Mouse (Mus musculus) thymus, postnatal 4 days (tissue): ENCODE results near the gene Mpzl1.
"Not testable (repeated sequence)": the region's sequence is repeated elsewhere in the genome, so short reads cannot be mapped to it uniquely, and the experiment has no call there.

Experiments
- DNase-seq: peaks from one replicate; pipeline ENCODE4 v3.0.0; 2021

Mpzl1 gene

DNA sequence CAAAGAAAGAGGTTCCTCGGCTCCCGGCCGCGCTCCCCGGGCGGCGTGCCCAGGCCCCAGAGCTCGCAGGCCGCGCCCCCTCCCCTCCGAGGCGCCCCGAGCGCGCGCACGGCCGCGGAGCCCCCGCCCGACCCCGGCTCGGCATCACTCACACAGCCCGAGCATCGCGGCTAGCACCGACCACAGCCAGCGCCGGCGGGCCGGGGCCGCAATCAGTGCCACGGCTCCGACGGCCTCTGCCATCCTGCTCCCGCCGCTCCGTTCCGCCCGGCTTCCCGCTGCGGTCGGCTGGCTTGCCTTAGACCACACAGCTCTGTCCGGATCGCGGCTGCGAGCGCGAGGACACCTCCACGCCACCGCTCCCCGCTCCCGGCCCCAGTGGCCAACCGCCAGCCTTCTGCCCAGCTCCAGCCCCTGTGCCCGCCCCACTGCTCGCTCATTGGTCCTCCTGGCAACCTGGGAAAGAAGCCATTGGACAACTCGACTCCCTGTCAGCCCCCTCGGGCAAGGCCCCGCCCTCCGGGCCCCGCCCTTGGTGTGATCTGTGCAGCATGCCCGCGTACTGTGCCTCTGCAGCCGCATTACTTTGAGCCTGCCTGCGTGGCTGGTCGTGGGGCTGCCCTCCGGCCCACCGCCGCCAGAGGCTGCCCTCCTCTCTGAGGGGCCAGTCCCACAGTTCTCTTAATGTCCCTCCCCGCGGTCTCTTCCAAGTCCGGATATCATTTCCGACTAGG, at the start of gene Mpzl1:
Gene Mpzl1 (minus strand): TSS at position 388 of the 734 bp plus-strand sequence.
- peak; percentile 96 for DNase-seq

DNA sequence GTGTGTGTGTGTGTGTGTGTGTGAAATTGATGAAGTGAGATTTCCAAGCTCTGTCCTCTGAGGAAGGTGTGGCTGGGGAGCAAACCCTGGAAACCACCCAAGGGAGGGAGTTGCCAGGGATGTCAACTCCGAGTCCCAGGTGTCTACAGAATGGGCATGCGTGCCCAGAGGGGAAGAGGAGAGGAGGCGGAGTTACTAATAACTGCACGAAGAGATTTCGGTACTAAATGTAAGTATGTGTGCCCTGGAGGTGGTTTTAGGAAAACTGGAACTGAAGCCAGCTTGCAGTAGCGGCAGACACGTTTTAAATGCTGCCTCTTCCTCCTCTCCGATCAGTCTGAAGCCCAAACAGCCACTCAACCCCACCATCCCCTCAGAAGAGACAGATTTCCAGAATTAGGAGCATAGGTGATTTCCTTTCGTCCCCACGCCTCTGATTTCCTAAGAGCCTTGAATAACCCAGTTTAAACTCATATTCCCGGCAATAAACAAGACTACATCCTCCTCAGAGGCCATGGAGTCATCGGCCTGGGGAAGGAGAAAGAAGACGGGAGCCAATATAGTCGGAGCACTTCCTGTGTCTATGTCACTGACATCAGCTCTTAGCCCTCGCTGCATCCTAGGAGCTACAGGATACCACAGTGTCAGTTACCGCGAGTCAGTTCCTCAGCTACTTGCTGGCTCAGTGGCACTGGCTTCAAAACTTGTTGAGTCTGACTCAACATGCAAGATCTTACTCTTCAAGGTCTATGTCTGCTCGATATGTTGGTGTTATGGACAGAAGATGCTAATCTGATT, 47.9 kb upstream of the Mpzl1 start:
- DNase-seq = no peak

- no peak for DNase-seq
Measured at GRCm38 (mm10) chr1:165681045-165681794, 46.9 kb upstream of the Mpzl1 start.

DNA sequence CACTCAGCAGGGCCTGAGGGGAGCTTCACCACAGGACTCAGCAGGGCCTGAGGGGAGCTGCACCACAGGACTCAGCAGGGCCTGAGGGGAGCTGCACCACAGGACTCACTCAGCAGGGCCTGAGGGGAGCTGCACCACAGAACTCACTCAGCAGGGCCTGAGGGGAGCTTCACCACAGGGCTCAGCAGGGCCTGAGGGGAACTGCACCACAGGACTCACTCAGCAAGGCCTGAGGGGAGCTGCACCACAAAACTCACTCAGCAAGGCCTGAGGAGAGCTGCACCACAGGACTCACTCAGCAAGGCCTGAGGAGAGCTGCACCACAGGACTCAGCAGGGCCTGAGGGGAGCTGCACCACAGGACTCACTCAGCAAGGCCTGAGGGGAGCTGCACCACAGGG, 45.7 kb upstream of the Mpzl1 start:
- DNase-seq = not testable (repeated sequence)

- DNase-seq = no peak
Measured at GRCm38 (mm10) chr1:165679618-165679997, 45.3 kb upstream of the Mpzl1 start.

DNA sequence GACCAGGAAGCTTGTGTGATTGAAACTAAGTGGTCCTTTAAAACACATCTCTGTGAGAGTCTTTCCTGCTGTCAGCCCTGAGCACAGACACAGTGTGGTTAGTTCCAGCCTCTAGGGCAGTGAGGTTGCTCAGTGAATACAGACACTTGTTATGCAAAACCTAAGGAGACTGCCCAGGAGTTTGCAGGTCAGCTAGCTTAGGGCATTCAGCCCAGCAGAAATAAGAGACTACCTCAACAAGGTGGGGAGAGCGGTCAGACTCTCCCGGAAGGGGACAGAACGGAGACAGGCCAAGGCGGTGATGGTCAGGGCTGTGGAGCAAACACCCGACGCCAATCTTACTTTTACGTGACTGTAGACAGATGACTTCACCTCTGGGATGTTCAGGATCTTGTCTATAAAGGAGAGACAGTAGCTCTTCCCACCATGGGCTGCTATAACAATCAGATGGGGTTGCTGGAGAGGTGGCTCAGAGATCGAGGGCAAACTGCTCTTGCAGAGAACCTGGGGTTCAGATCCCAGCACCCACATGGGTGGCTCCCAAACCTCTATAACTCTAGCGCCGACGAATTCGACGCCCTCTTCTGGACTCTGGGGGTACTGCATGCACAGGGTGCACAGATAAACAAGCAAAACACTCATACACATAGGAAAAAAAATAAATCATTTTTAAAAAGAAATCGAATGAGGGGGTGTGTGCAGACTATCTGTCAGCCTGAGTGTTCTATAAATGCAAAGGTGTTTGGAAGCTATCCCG, 44.7 kb upstream of the Mpzl1 start:
- DNase-seq = peak; percentile 59

- no peak for DNase-seq
Measured at GRCm38 (mm10) chr1:165677558-165677957, 43.2 kb upstream of the Mpzl1 start.

- no peak for DNase-seq
Measured at GRCm38 (mm10) chr1:165676993-165677392, 42.7 kb upstream of the Mpzl1 start.

GRCm38 (mm10) chr1:165675167-165675566, 40.8 kb upstream of the Mpzl1 start:
- DNase-seq = no peak

DNA sequence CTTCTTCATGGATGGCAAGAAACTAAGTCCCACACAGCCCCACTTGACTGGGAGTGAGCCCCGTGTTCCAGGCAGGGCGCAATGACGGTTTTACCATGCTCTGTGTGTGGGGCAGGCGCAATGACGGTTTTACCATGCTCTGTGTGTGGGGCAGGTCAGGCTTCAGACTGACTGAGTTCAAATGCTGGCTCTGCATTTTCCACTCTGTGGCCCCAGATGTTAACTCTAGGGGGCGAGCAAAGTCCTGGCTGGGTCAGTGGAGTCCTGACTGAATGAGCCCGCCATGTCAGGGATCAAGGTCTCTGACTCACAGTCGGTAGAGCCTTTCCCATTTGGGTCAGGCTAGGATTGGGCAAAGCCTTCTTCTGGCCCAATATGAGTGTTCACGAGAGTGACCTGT, 38.0 kb upstream of the Mpzl1 start:
- no peak for DNase-seq

DNA sequence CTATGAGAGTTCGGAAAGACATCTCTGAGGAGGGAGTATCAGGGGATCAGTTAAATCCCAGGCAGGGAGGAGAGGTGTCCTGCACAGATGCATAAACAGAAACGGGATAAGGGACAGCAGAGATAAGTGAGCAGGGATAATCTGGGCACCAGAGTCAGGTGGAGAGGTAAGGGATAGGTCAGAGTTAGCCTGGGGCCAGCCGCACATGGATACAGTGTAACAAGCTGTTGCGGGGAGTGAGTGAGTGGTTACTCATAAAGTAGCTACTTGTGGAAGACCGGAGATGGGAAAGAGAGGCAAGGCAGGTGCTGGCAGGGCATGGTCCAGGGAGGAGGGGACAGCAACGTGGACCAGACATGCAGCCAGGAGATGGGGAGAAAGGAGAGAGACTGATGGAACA, 35.7 kb upstream of the Mpzl1 start:
- no peak for DNase-seq

- DNase-seq = no peak
Measured at GRCm38 (mm10) chr1:165668904-165669303, 34.6 kb upstream of the Mpzl1 start.

DNA sequence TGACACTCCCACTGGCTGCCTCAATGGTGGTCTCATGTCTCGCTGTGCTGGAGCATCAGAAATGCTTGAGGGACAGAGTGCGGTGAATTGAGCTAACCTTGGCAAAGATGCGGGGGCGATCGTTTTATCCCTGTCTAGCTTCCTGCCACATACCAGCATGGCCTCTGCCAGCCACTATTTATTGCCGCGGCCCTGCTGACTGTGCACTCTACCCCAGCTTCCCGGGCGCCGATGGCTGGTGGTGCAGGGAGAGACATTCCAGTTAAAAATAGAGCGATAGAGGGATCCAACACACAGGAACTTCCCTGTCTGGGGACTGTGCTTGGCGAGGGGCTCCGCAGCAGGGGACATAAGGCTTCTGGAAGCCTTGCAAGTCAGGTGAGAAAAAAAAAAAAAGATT, 33.0 kb upstream of the Mpzl1 start:
- no peak for DNase-seq

GRCm38 (mm10) chr1:165666944-165667343, 32.6 kb upstream of the Mpzl1 start:
- no peak for DNase-seq

- no peak for DNase-seq
Measured at GRCm38 (mm10) chr1:165665758-165666157, 31.4 kb upstream of the Mpzl1 start.

DNA sequence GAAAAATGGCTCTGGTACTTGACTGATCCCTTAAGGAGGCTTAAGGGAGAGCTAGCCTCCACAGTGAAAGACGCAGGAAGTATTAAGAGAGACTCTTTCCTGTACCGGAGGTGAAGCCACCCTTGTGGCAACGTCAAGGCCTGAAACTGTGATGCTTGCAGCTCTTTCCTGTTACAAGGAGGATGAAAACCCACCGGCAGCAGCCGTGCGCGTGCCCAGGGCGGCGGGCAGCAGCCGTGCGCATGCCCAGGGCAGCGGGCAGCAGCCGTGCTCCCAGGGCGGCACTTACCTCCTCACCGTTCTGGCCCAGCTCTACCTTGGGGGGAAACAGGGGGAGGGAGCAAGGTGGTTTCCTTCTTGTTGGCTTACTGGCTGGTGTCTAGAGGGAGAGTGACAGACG, 28.9 kb upstream of the Mpzl1 start:
- no peak for DNase-seq

DNA sequence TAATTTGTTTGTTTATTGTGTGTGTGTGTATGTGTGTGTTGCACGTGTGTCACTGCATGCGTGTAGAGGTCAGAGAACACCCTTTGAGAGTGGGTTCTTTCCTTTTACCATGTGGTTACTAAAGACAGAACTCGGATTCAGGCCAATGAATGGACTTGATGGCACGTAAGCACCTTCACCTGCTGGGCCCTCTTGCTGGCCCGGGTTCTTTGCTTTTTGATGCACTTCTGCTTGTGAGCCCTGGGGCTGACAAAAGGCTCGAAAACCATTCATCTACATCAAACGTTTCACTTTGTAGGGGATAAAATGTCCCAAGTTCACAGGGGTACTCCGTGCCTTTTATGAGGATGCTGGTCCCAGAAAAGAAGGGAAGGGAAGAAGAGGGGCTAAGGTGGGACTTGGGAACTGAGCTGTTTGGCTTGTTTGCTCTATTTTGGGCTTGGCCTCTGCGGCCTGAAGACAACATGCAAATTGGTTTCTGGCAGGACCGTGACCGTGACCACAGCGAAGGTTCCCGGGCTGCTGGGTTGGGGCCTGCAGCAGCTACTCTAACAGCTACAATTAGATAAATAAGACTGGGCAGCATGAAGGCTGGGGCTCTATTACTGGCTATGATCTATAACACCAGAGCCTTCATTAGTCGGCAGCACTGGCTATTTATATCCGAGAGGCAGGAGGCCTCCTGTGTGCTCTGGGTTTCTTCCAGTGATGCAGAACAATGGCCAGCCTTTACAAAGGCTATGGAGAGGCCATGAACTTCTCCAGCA, 28.3 kb upstream of the Mpzl1 start:
- no peak for DNase-seq

GRCm38 (mm10) chr1:165661725-165662124, 27.4 kb upstream of the Mpzl1 start:
- no peak for DNase-seq

GRCm38 (mm10) chr1:165661191-165661590, 26.9 kb upstream of the Mpzl1 start:
- DNase-seq = no peak

GRCm38 (mm10) chr1:165660774-165661173, 26.4 kb upstream of the Mpzl1 start:
- peak; percentile 70 for DNase-seq

- DNase-seq = peak; percentile 79
Measured at GRCm38 (mm10) chr1:165658602-165659001, 24.3 kb upstream of the Mpzl1 start.

DNA sequence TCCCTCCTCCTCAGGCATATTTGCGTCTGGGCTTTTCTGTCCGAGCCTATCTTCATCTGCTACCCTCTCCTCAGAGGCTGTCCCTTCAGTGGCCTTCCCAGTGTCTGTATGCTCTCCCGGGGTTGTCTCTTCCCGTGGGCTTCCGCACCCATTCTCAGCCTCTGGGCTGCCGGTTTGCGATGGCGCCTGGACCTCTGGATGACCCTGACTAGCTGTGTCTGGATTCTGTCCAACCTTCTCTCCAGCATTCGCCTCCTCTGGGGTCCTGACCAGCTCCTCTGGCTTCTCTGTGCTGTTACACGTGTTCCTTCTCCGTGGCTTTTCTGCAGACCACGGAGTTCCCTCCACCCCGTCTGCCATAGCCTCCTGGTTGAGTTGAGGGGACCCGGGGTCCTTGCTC, 21.1 kb upstream of the Mpzl1 start:
- DNase-seq = no peak
